Mouse (Mus musculus): ENCODE measurements around the gene Krt80.
A peak's percentile ranks its signal among the peaks of the same experiment; 100 is the strongest.

GRCm38 (mm10) chr15:101388034-101388541 lies 18.1 kb upstream of the Krt80 start:
- TF ChIP-seq ZNF384 (IDR thresholded peaks at IDR 0.05; ENCODE audit: low read depth, low read length) (no peak), CTCF (conservative IDR thresholded peaks at IDR 0.05 in 1 of 2, IDR thresholded peaks at IDR 0.05 in 1 of 2; ENCODE audit: low read depth in 2 of 2, low read length in 2 of 2) (peak in 1 of 2 experiments; percentile 61; a peak in 2 of 4 replicates), MXI1 (IDR thresholded peaks at IDR 0.05; ENCODE audit: low read depth, low read length) (no peak), MAX (IDR thresholded peaks at IDR 0.05; ENCODE audit: low read length) (no peak), E2F4 (IDR thresholded peaks at IDR 0.05; ENCODE audit: insufficient replicate concordance, low read depth, low read length) (no peak), POLR2A (IDR thresholded peaks at IDR 0.05; ENCODE audit: low read depth, low read length) (no peak), USF2 (conservative IDR thresholded peaks at IDR 0.05; ENCODE audit: low read depth, low read length) (no peak), NELFE (IDR thresholded peaks at IDR 0.05; ENCODE audit: low read depth, low read length) (no peak)
